Mouse (Mus musculus) forelimb bud, embryonic 11.5 days (tissue): ENCODE data around the gene Rnf212b.

Experiments
- DNase-seq: peaks from one replicate; pipeline ENCODE4 v3.0.0-alpha.2; 2012; ENCODE audit warnings: low read depth, low spot score

Gene Rnf212b

DNA sequence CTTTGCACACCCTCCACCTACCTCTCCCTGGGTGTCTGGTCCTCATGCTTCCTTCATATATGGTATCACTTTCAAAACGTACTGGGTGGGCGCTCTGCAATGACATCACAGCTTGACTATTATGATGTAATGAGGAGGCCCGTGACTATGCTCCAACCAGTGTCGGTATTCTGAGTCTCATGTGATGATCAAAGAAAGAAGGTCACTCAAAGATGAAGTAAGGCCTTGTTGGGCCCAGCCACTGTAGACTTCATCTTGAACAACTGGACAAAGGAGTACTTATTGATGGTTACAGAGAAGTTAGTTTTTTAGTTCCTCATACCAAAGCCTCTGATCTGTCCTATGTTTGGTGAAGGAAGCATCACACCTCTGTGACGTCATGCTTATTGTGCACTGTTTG, 56.9 kb downstream of the Rnf212b start, which contains the start of gene Homez:
Gene Homez, minus strand, starts transcription at position 101 of the 400 bp plus-strand sequence.
- DNase-seq = no peak

DNA sequence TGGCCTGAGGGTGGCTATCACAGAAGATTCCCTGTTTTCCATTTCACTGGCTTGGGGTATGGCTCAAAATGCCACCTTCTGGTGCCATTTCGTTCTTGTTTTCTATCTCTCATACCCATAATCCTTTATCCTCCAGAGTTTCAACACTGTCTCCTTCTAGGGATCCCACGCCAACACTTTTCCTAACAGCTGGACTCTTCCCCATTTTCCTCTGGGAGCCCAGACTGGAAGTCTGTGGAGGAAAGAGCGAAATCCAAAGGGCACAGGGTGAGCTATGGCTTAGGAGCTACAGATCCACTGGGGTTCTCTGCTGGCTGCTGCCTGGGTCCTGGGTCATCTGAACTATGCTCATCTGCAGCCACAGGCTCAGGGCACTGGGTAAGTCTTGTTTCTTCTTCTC, 60.2 kb downstream of the Rnf212b start:
- no peak for DNase-seq

DNA sequence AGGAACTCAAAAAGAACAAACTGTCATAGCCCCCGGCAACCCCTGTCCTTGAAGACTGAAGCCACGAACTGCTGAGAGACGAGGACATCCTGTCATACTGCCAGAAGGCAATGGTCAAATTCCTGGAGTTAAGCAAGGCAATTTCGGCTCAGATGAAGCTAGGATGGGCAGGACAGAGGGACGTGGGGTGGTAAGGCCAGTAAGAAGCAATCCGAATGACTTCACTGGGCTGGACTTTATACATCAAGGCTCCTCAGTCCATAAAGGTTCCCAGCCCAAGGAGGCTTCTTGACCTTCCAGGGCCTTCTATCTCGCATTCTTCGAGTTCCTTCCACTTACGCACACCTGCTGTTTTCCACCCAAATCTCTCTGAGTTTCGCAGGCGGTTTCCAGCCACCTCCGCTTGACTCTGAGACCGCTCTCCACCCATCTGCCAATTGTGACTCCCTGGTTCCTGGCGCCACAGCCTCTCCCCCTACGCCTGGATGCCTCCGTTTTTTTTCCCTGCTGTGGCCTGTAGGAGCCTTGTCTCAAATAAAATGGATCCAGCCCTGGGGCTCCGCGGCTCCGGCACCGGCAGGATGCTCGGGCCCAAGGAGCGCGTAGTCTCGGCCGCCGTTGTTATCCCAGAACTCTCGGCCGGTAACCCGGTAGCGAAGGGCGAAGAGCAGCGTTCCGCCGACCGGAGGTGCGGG, 62.0 kb downstream of the Rnf212b start:
- no peak for DNase-seq

DNA sequence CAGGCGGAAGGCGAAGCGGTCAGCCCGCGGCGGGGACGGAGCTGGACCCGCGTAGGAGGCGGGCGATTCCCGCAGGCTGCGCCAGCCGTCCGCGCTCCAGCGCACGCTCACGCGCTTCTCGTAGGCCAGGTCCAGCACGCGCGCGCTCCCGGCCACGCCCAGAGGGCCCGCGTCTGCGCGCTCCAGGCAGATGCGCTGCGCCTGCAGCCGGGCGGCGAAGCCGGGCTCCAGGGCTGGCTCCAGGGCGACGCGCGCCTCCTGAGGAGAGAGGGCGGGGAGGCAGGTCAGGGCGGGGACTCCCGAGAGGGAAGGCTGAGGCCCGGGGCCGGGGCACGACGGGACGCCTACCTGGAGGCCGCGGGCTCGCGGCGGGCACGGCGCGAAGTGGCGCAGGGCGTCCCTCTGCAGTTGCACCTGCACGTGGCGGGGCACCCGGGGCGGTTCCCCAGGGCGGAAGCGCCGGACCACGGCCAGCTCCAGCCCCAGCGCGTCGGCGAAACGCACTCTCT, 62.7 kb downstream of the Rnf212b start:
- DNase-seq = peak; percentile 84

DNA sequence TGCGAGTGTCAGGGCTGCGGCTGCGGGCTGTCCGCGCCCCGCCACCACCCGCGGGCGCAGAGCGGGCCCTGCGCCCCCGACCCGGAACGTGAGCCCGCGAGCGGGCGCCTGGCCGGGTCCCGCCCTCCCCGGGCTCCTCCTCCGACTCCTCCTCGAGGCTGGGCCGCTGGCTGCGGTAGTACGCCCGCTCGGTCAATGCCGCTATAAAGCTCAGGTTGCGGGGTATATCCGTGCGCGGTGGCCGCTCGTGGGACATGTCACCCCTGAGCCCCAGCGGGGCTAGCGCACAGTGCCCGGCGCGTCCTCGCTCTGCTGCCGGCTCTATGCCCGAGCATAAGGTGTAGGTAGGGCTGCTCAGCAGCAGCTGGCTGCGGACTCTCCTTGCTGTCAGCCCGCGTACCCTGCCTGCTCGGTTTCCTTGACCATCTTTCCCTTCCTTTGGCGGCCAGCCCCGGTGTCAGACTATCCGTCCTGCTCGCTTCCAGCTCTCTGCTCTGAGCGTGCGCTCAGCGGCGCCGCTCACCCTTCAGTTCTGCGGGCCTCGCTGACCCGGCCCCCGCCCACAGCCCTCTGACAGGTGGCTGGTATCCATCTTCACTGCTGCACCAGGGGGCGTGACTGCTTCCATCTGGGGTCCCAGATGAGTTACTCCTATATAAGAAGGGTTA, 63.2 kb downstream of the Rnf212b start, which contains the start of gene Ppp1r3e:
Gene Ppp1r3e, minus strand, starts transcription at position 503 of the 668 bp plus-strand sequence.
- no peak for DNase-seq

DNA sequence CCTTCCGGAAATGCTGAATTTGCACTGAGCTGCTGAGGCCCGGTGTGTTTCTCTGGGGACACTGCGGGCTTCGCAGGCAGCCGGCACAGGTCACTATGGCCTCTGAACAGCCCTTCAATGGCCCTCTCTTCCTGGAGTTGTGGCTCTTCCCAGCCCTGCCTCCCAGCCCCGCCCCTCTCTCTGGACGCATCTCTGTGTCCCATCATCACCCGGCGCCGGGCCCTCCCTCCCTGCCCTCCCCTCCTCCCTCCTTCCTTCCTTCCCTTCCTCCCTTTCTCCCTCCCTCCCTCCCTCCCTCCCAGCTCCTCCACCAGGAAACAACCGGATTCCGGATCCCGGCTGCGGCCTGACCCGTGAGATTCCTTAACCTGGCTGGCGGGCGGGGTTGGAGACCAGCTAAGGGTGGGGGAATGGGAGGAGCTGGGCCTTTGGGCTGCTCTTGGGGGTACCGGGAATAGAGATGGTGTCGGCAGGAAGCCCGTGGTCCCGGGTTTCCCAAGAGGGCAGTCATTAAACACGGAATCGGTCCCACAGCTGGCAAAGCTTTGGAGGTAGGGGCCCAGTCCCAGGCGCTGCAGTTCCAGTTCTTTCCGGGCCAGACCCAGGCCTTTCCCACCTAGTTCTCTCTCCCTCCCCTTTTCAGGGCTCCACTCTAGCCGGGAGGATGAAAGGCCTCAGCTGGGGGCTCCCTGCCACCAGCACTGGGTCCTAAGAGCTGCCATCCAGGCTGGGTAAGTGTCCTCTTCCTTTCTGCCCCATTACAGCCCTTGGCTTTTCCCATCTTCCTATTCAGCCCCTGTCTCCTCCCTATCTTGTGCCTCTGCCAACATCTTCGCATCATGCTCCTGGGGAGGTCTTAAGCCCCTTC, 69.4 kb downstream of the Rnf212b start, which contains the start of the genes Bcl2l2 and Gm20521:
Gene Bcl2l2, plus strand, starts transcription at position 224 of the 868 bp plus-strand sequence.
Gene Gm20521, plus strand, starts transcription at position 288 of the 868 bp plus-strand sequence.
- peak; percentile 79 for DNase-seq

DNA sequence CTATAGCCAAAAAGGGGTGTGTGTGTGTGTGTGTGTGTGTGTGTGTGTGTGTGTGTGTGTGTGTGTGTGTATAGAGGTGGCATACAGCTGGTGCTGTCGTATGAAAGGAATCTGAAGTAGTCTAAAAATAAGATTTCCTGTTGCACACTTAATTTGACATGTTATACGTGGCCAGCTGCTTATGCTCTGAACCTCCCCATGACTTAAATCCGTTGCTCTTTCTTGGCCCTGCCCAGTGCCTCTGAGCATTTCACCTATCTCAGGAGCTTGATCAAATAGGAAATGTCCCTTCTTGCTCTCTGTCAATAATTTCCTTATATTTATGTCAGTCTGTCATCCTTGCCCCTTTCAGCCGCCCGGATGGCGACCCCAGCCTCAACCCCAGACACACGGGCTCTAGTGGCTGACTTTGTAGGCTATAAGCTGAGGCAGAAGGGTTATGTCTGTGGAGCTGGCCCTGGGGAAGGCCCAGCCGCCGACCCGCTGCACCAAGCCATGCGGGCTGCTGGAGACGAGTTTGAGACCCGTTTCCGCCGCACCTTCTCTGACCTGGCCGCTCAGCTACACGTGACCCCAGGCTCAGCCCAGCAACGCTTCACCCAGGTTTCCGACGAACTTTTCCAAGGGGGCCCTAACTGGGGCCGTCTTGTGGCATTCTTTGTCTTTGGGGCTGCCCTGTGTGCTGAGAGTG, 70.2 kb downstream of the Rnf212b start:
- no peak for DNase-seq

DNA sequence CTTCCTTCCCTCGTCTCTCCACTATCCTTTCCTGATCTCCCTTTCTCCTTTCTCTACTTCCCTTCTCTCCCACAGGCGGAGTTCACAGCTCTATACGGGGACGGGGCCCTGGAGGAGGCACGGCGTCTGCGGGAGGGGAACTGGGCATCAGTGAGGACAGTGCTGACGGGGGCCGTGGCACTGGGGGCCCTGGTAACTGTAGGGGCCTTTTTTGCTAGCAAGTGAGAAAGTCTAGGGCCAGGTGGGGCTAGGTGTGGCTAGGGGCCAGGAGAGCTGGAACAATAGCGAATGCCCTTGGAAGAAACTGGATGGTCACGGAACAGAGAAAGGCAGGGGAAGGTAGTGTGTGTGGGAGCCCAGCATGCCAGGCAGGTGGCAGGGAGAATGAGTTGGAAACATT, 71.4 kb downstream of the Rnf212b start:
- DNase-seq = no peak

DNA sequence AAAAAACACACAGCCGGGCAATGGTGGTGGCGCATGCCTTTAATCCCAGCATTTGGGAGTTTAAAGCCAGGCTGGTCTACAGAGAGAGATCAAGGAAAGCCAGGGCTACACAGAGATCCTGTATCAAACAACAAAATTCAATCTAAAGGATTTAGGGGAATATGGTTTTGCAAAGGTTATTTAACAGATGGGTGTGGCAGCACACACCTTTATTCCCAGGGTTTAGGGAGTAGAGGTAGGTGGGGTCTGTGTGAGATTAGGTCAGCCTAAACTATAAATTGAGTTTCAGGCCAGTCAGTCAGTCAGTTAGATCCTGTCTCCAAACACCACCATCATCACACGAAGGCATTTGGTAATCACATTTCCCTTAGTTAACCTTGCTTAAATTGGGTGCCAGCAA, 78.3 kb downstream of the Rnf212b start, which contains the start of gene Pabpn1:
Gene Pabpn1, plus strand, starts transcription at position 301 of the 400 bp plus-strand sequence.
- no peak for DNase-seq

DNA sequence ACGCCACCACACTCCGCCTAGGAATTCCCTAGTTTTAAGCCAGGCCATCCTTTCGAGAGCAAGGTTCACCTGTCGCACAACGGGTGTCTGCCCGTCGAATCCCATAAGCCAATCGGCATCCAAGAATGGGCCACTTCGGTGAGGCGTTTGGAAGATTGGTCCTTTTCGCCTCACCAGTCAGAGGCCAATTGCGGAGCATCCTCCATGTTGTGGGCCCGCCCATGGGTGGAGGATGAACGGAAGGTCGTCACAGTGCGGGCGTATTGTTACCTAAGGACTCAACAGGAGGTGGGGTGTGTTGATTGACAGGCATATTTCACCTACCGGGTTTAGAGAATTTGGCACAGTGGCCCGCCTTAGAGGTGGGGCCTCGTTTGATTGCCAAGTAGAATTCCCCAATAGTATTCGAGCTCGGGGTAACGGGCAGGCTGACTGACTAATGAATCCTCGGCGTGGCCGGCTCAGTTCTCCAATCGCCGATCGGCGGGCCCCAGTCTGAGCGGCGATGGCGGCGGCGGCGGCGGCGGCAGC, 79.8 kb downstream of the Rnf212b start:
- peak; percentile 99 for DNase-seq

DNA sequence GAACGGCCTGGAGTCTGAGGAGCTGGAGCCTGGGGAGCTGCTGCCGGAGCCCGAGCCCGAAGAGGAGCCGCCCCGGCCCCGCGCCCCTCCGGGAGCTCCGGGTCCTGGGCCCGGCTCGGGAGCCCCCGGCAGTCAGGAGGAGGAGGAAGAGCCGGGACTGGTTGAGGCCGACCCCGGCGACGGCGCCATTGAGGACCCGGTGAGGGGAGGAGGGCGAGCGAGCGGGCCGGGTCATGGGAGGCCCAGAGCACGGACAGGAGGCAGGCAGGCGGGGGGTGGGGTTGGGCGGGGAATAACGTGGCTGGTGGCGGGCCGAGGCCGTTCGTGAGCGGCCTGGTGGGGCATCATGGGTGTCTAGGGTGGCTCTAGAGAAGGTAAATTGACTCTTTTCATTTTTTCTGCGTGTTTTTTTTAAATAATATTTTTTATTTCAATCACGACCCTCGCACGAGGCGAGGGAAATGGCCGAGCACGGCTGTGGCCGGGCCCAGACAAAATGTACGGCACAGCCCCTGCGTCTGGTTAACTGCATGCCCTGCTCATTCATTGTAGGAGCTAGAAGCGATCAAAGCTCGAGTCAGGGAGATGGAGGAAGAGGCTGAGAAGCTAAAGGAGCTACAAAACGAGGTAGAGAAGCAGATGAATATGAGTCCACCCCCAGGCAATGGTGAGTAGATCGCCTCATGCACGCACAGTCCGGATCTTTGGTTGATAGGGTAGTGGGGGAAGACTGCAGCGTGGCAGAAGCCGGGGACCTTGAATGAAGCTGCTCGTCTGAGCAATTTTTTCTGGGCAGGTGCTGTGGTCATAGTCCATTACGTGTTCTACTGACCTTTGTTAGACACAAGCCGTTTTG, 80.6 kb downstream of the Rnf212b start:
- no peak for DNase-seq

DNA sequence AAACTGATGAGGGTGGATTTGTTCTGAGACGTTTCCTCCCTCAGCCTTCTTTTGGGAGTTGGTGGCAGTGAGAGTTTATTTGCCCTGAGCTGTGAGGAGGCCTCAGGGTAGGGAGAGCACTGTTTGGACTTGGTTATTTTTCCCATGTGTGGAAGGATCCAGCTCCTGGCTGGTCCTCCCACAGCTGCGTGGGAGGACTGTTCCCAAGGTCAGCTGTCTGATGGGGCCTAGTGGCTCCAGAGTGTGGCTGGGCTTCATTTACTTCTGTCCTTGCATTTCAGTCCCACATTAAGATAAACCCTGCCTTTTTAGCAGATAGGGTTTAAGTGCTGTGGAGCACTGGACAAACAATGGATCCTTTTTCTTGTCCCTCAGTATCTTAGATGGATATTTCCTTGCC, 83.5 kb downstream of the Rnf212b start:
- no peak for DNase-seq

DNA sequence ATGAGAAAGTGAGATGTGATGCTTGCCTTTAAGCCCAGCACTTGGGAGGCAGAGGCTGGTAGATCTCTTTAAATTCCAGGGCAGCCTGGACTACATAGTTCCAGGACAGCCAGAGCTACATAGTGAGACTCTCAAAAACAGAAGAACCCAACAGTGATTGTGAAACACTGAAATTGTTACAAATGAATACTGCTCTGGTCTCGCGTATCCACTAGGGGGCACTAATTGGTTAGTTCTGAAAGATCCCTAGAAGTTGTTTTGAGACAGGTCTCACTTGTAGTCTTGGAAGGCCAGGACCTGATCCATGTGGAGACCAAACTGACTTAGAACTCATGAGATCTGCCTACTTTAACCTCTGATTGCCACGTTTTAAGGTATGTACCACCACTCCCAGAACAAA, 86.4 kb downstream of the Rnf212b start:
- peak; percentile 85 for DNase-seq

DNA sequence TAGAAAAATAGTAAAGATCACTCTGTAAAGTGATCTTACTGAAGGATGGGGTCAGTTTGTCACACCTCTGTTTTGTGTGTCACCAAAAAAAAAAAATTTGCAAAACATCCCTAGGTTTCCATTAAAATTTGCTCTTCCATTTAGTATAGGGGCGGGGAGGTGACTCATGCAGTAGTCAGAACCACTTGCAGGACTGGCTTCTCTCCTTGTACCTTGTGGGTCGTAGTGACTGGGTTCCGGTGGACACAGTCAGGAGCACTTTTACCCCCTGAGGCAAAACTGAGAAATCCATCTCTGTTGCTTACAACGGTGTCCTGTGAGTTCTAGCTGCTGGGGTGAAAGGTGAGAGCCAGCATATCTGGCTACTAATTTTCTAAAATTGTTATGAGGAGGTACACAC, 89.7 kb downstream of the Rnf212b start:
- no peak for DNase-seq
